Mouse (Mus musculus) liver, embryonic 13.5 days (tissue): Measurements from ENCODE around the gene Inava. TPM values are rescaled to one million over a fixed set of nuclear protein-coding genes. Genes with fewer than 3 reads are reported as not detected.

Experiments used
- ATAC-seq: fragments of 200-750 bp; cut with Nextera tagmentation; 2 replicates; pipeline ENCODE4 v1.8.0; 2017; ENCODE audit warnings: low read depth, mild to moderate bottlenecking, moderate number of reproducible peaks, moderate library complexity
- DNase-seq: peaks from one replicate; pipeline ENCODE4 v3.0.0; 2022
- H3K27ac ChIP-seq: fragments of 300-500 bp; sonication (generic); 2 replicates; pipeline ENCODE4 v1.5.1; 2015; ENCODE audit warnings: moderate library complexity, mild to moderate bottlenecking, inconsistent platforms
- H3K27me3 ChIP-seq: fragments of 300-500 bp; sonication (generic); 2 replicates; pipeline ENCODE4 v1.6.1; 2015; ENCODE audit warnings: mild to moderate bottlenecking, inconsistent platforms
- H3K36me3 ChIP-seq: fragments of 300-500 bp; sonication (generic); 2 replicates; pipeline ENCODE4 v1.6.1; 2015; ENCODE audit warnings: mild to moderate bottlenecking, inconsistent platforms
- H3K4me1 ChIP-seq: fragments of 300-500 bp; sonication (generic); replicated peaks from 2 replicates; pipeline ENCODE4 v1.6.1; 2015; ENCODE audit warnings: inconsistent platforms
- H3K4me2 ChIP-seq: fragments of 300-500 bp; sonication (generic); 2 replicates; pipeline ENCODE4 v1.6.1; 2015; ENCODE audit warnings: inconsistent platforms, mild to moderate bottlenecking, moderate library complexity
- H3K4me3 ChIP-seq: fragments of 300-500 bp; sonication (generic); replicated peaks from 2 replicates; pipeline ENCODE4 v1.5.1; 2015; ENCODE audit warnings: mild to moderate bottlenecking, inconsistent platforms
- H3K9ac ChIP-seq: fragments of 300-500 bp; sonication (generic); 2 replicates; pipeline ENCODE4 v1.6.1; 2015; ENCODE audit warnings: mild to moderate bottlenecking, inconsistent platforms
- H3K9me3 ChIP-seq: fragments of 300-500 bp; sonication (generic); replicated peaks from 2 replicates; pipeline ENCODE4 v1.6.1; 2016; ENCODE audit warnings: inconsistent platforms
- WGBS: fragments of 180-500 bp; shearing (Covaris S2); methylation state at CpG from one replicate; pipeline ENCODE4 v1.1.7; 2015; ENCODE audit not compliant: insufficient replicate concordance; 5-methylcytosine and 5-hydroxymethylcytosine counted together
- polyA plus RNA-seq: library from polyadenylated mRNA; unstranded; fragments of >200 nt; fragmentation: Nextera tagmentation; extraction: Ambion mirVana; gene quantifications from 2 replicates; pipeline ENCODE4 v1.2.1, GENCODE M21; 2015

Inava gene
- polyA plus RNA-seq, 1 experiment from 2014 or later = 0.22 TPM

DNA sequence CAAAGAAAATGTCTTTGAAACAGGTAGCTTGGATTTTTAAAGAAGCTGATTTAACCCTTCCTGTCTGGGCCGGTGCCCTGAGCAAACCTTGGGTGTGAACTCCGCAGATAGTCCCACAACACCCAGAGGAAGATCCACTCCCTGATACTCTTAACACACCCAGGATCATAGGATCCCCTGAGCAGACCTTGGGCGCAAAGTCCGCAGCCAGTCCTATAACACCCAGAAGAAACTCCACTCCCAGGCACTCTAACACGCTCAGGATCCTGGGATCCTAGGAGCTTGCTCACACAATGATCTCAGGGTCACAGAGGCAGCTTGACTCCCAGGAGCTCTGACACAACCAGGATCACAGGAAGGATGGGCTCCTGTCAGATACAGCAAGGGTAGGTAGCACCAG lies 44.0 kb downstream of the Inava start:
- H3K27ac ChIP-seq = no peak overlapping the region
- H3K27me3 ChIP-seq = 0 out of 2 replicates have a peak, but pooled peaks cover 3% of the 10 kb centered on the region
- no peak overlapping the region for H3K4me3 ChIP-seq
- H3K9ac ChIP-seq = no peak overlapping the region
- H3K4me2 ChIP-seq = no peak overlapping the region
- DNase-seq = no peak
- H3K9me3 ChIP-seq = no peaks in the 10 kb centered on the region
- no peaks in the 10 kb centered on the region for H3K36me3 ChIP-seq
- ATAC-seq = no peak
- peaks cover 16% of the 10 kb centered on the region for H3K4me1 ChIP-seq
- WGBS = 76% methylated on average over 5 of the region's 5 CpGs

DNA sequence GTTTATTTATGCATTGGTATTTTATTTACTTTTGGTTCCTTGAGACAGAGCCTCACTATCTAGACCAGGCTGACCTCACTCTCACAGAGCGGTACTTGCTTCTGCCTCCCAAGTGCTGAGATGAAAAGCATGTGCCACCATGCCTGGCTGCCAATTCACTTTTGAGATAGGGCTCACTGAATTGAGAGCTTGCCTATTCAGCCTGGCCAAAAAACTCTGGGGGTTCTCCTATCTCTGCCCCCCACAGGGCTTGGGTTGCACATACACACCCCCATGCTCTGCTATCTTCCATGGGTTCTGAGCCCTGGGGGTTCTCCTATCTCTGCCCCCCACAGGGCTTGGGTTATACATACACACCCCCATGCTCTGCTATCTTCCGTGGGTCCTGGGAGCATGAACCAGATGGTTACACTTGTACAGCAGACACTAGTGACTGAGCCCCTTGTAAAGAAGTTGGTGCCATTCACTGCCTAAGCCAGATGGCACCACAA lies 54.5 kb downstream of the Inava start:
- no peak overlapping the region for H3K9ac ChIP-seq
- peak; percentile 88 for ATAC-seq
- H3K27me3 ChIP-seq = no peaks in the 10 kb centered on the region
- DNase-seq = peak; percentile 67
- H3K4me1 ChIP-seq = peaks cover 94% of the 10 kb centered on the region
- no peak overlapping the region for H3K4me2 ChIP-seq
- no peaks in the 10 kb centered on the region for H3K36me3 ChIP-seq
- 10% methylated on average over 2 of the region's 2 CpGs for WGBS
- no peak overlapping the region for H3K4me3 ChIP-seq
- H3K9me3 ChIP-seq = no peaks in the 10 kb centered on the region
- H3K27ac ChIP-seq = peak overlapping the region; percentile 75

DNA sequence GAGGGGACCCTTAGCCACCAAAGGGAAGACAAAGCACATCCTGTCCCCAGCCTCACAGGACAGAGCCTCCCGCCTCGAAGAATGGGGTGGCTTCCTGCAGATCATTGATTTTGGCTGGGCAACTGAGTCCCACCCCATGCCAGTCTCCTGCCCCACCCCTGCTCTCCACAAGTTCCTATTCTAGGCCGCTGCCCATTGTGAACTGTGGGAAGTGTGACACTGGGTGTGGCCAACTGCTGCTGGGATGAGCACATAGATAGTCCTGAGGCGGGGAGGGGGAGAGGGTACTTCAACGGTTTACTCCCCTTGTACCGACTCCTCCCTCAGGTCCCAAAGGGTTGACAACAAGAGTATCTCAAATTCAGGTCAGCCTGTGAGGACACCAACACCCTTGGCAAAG lies 55.3 kb downstream of the Inava start:
- no peaks in the 10 kb centered on the region for H3K9me3 ChIP-seq
- H3K9ac ChIP-seq = peak overlapping the region; percentile 27; the same call in 1 of the 2 replicates
- WGBS = 9% methylated on average over 6 of the region's 6 CpGs
- H3K27me3 ChIP-seq = no peaks in the 10 kb centered on the region
- no peaks in the 10 kb centered on the region for H3K36me3 ChIP-seq
- DNase-seq (peak; percentile 60), ATAC-seq (peak; percentile 68)
- peaks cover 94% of the 10 kb centered on the region for H3K4me1 ChIP-seq
- H3K4me2 ChIP-seq = peak overlapping the region; percentile 27
- H3K27ac ChIP-seq = peak overlapping the region; percentile 75
- H3K4me3 ChIP-seq = no peak overlapping the region

DNA sequence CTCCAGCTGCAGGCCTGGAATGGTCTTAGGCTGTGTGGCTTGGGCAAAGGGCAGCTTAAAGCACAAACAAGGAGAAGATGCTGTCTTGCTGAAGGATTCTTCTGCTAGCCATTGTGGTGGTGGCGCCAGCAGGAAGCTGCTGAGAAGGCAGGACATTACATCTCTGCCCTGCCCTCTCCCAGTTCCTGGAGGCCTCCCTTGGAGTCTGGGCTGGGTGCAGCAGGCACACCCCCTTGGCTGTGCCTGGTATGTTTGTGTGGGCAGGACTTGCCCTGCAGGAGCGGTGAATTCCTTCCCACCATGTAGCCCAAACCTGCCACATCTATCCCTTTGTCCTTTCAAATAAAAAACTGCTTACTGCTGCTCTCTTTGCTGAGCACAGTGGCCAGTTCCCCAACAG lies 57.0 kb downstream of the Inava start:
- peaks cover 94% of the 10 kb centered on the region for H3K4me1 ChIP-seq
- no peaks in the 10 kb centered on the region for H3K9me3 ChIP-seq
- no peak for DNase-seq
- H3K27ac ChIP-seq = peak overlapping the region; percentile 75; the same call in 1 of the 2 replicates
- H3K27me3 ChIP-seq = no peaks in the 10 kb centered on the region
- no peak overlapping the region for H3K4me3 ChIP-seq
- H3K4me2 ChIP-seq = no peak overlapping the region
- WGBS = 64% methylated on average over 2 of the region's 2 CpGs
- 0 out of 2 replicates have a peak overlapping the region, but pooled peaks have one; percentile 22 for H3K9ac ChIP-seq
- ATAC-seq = no peak
- H3K36me3 ChIP-seq = no peaks in the 10 kb centered on the region; the same call in 1 of the 2 replicates

DNA sequence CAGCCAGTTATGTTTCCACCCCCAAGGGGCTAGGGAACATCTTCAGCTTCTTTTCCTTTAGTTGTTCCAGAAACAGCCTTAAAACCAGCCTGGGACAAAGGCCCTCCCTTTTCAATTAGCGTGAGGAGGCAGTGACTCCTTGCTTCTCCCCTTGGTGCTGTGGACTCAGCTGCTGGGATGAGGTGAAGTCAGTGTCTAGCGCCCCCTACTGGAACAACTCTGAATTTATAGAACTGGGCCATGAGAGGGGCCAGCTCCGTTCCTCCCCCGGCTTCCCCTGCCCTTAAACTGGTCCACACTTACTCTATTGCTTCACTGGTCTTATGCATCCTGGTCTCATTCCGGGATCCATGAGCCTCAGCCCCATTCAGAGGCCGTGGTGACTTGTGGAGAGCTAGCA lies 58.9 kb downstream of the Inava start:
- H3K4me1 ChIP-seq = peaks cover 78% of the 10 kb centered on the region
- H3K4me2 ChIP-seq = peak overlapping the region; percentile 58; the same call in 1 of the 2 replicates
- 26% methylated on average over 6 of the region's 6 CpGs for WGBS

DNA sequence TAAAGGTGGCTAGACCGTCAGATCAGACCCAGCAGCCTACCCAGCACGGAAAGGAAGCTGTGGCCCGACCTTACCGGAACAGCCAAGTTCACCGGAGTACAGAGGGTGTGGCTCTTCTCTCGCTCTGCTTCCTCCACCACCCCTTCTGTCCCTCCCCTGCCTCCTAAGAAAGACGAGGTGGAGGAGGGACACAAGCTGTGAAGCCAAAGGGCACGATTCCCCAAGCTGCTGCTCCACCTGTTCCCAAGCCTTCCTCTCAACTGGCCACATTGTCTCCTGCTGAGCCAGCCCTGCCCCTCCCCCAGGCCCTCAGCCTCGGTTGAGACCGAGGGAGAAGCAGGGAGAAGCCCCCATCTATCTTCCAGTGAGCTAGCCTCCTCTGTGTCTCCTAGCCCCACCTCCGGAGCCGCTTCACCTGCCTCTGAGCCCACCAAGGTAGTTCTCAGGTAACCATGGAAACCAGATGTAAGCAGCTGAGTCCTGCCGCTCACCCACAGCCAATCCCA lies 59.9 kb downstream of the Inava start:
- Histone ChIP-seq H3K4me1 (peaks cover 71% of the 10 kb centered on the region), H3K36me3 (peaks cover 6% of the 10 kb centered on the region; the same call in 1 of the 2 replicates), H3K27ac (peak overlapping the region; percentile 15; the same call in 1 of the 2 replicates), H3K4me3 (peak overlapping the region; percentile 34), H3K9ac (peak overlapping the region; percentile 55), H3K9me3 (no peaks in the 10 kb centered on the region), H3K4me2 (peak overlapping the region; percentile 58), H3K27me3 (no peaks in the 10 kb centered on the region)
- DNase-seq (no peak), ATAC-seq (peak; percentile 48)
- WGBS = 19% methylated on average over 13 of the region's 13 CpGs

More for the DNA sequence above, 58.9 kb downstream of the Inava start:
- Histone ChIP-seq H3K27ac (no peak overlapping the region), H3K9me3 (no peaks in the 10 kb centered on the region), H3K27me3 (no peaks in the 10 kb centered on the region), H3K4me3 (no peak overlapping the region), H3K36me3 (peaks cover 6% of the 10 kb centered on the region; the same call in 1 of the 2 replicates), H3K9ac (peak overlapping the region; percentile 35; the same call in 1 of the 2 replicates)
- DNase-seq = peak; percentile 58
- ATAC-seq = no peak

DNA sequence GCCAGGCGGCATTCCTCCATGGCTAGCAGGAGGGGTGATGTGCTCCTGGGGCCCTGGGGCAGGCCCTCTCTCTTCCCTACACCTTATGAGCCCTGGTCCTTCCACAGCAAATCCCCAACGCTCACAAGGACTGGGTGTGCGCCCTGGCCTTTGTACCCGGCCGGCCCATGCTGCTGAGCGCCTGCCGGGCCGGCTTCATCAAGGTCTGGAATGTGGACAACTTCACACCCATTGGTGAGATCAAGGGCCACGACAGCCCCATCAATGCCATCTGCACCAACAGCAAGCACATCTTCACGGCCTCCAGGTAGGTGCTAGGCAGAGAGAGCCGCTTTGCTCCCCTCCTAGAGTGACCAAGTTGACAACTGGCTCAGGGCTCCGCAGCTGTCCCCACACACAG lies 61.4 kb downstream of the Inava start:
- DNase-seq = no peak
- H3K4me3 ChIP-seq = no peak overlapping the region
- H3K9me3 ChIP-seq = no peaks in the 10 kb centered on the region
- H3K4me1 ChIP-seq = peaks cover 57% of the 10 kb centered on the region
- no peak overlapping the region for H3K27ac ChIP-seq
- peaks cover 6% of the 10 kb centered on the region; the same call in 1 of the 2 replicates for H3K36me3 ChIP-seq
- no peak overlapping the region for H3K9ac ChIP-seq
- no peak overlapping the region for H3K4me2 ChIP-seq
- 84% methylated on average over 12 of the region's 12 CpGs for WGBS
- H3K27me3 ChIP-seq = no peaks in the 10 kb centered on the region
- ATAC-seq = no peak

DNA sequence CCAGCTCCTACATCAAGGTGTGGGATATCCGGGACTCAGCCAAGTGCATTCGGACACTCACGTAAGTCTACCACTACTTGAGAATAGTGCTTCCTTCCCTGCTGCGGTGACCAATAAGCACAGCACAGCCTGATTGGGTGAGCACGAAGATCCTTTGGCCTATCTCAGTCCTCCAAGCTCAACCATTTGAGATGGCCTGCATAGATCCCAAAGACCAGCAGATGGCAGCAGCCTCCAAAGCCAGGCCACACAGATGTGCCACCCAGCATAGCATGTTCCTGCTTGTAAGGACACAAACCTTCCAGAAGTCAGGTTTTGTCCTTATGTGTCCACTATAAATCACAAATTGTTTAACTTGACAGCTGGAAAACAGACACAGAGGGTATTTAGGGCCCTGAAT lies 64.0 kb downstream of the Inava start:
- H3K4me2 ChIP-seq = peak overlapping the region; percentile 21; the same call in 1 of the 2 replicates
- no peaks in the 10 kb centered on the region for H3K27me3 ChIP-seq
- H3K9ac ChIP-seq = no peak overlapping the region
- H3K9me3 ChIP-seq = no peaks in the 10 kb centered on the region
- 23% methylated on average over 5 of the region's 5 CpGs for WGBS
- DNase-seq = peak; percentile 45
- ATAC-seq = peak; percentile 67
- H3K4me3 ChIP-seq = no peak overlapping the region
- H3K36me3 ChIP-seq = peaks cover 6% of the 10 kb centered on the region; the same call in 1 of the 2 replicates
- no peak overlapping the region for H3K27ac ChIP-seq
- H3K4me1 ChIP-seq = peaks cover 34% of the 10 kb centered on the region

DNA sequence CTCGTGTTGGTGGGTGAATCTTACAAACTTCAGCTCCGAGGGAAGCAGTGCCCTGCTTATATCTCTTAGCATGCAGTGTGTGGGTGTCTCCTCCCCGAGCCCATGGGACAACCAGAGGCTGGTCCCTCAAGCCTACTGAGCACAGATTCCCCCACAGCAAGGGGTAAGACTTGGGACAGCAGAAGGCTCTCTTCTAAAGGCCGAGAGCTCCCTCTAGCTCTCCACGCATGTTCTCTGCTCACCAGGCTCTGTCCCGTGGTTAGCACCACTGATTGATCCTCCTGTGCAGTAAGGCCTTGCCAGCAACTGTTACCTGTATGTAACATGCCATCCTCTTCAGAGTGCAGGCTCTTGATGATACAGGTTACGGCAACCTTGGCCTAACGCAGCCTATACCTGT lies 66.4 kb downstream of the Inava start:
- Histone ChIP-seq H3K36me3 (peaks cover 6% of the 10 kb centered on the region; the same call in 1 of the 2 replicates), H3K4me2 (no peak overlapping the region), H3K4me1 (peaks cover 11% of the 10 kb centered on the region), H3K27me3 (no peaks in the 10 kb centered on the region), H3K9ac (no peak overlapping the region), H3K4me3 (no peak overlapping the region), H3K9me3 (no peaks in the 10 kb centered on the region), H3K27ac (no peak overlapping the region)
- WGBS = 70% methylated on average over 8 of the region's 8 CpGs
- DNase-seq (no peak), ATAC-seq (no peak)

DNA sequence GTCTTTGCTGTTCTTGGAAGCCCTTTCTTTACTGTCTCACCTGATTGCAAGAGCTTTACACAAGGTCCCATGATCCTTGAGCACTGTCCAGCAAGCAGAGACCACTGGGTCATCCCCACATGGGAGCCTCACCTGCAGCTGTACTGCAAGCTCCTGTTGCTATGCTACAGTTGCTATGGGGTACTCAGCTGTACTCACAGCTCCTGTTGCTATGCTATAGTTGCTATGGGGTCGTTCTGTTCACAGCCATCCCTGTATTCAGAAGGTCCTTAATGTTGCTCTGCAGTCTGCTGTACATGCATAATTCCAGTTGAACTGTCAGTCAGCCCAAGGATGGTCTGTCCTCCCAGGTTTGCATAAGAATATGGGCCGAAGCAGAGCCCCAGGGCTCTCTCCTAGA lies 68.6 kb downstream of the Inava start:
- H3K4me3 ChIP-seq = no peak overlapping the region
- no peaks in the 10 kb centered on the region; the same call in 1 of the 2 replicates for H3K36me3 ChIP-seq
- no peak overlapping the region for H3K4me2 ChIP-seq
- no peaks in the 10 kb centered on the region for H3K27me3 ChIP-seq
- H3K9me3 ChIP-seq = no peaks in the 10 kb centered on the region
- WGBS = 65% methylated on average over 2 of the region's 2 CpGs
- DNase-seq = no peak
- H3K9ac ChIP-seq = no peak overlapping the region
- no peak overlapping the region for H3K27ac ChIP-seq
- ATAC-seq = no peak
- peaks cover 6% of the 10 kb centered on the region; the same call in 1 of the 2 replicates for H3K4me1 ChIP-seq
